Mouse (Mus musculus) gastrocnemius, postnatal 14 days (tissue): ENCODE measurements at regions not wholly inside any gene's neighbourhood (a gene's known extent, or its start where the extent isn't known, plus 50 kb on each side); places are given as distances from the start of the nearest gene placed in this dataset.

ENCODE experiments used
- DNase-seq: peaks from one replicate; pipeline ENCODE4 v3.0.0; 2021; ENCODE audit warnings: mixed read lengths
- intact Hi-C: fragments of 180-260 bp; cut with DNase I; formaldehyde crosslinking; loops from one replicate; pipeline ENCODE4 v1.15.1; 2025; ENCODE audit warnings: low total_unique reads
- microRNA-seq, 2 experiments: library from miRNA; unstranded; fragments of <30 nt; microRNA quantifications; one replicate each; pipeline ENCODE4 v1.2.0; 2021

GRCm38 (mm10) chr11:24865067-24865796 is 787.4 kb downstream of the Bcl11a start:
- no peak for DNase-seq
- intact Hi-C loops: no loop called here

Small RNA genes lying in the stretch of these regions (microRNA-seq; reads per million reads assigned to microRNA genes)
- gene Gm25507: 0 reads per million in 2 experiments
